Mouse (Mus musculus): ENCODE measurements around the gene Gm3411. TPM values are rescaled to one million over a fixed set of nuclear protein-coding genes. Genes with fewer than 3 reads are reported as not detected.
"Not testable (repeated sequence)": the region's sequence is repeated elsewhere in the genome, so short reads cannot be mapped to it uniquely, and the experiment has no call there.

The Gm3411 gene
- 4.6 and 6.8 TPM in 2 replicates for polyA plus RNA-seq (2014; fragmentation: Nextera tagmentation; extraction: Ambion mirVana)

GRCm38 (mm10) chr14:6286931-6287715 lies at the start of gene Gm3411:
TSS of gene Gm3411 (minus strand) at chr14:6287250.
- WGBS: 2% methylated on average over 32 of the region's 57 CpGs

GRCm38 (mm10) chr14:6304743-6305142 lies 17.7 kb upstream of the Gm3411 start, which contains the start of gene Gm21103:
TSS of gene Gm21103 (minus strand) at chr14:6304843.
- ATAC-seq; H3K27ac ChIP-seq (ENCODE audit: low read depth, low read length); H3K36me3 ChIP-seq (ENCODE audit: control insufficient read depth, insufficient read depth, low read length); H3K27me3 ChIP-seq (replicated peaks; ENCODE audit: control insufficient read depth, insufficient read depth, low read length); H3K4me3 ChIP-seq (ENCODE audit: low read depth, low read length); H3K4me1 ChIP-seq (ENCODE audit: control insufficient read depth, insufficient read depth, low read length); H3K4me2 ChIP-seq (ENCODE audit: low read length); H3K9me3 ChIP-seq (replicated peaks; ENCODE audit: control insufficient read depth, low read length); H3K9ac ChIP-seq (ENCODE audit: low read length); DNase-seq (ENCODE audit: low spot score): not testable (repeated sequence)
- 88% methylated on average over 2 of the region's 2 CpGs for WGBS

More at GRCm38 (mm10) chr14:6286931-6287715, at the start of gene Gm3411:
- not testable (repeated sequence) for H3K9me3 ChIP-seq (replicated peaks; ENCODE audit: control insufficient read depth, low read length); H3K27ac ChIP-seq (ENCODE audit: low read depth, low read length); H3K27me3 ChIP-seq (replicated peaks; ENCODE audit: control insufficient read depth, insufficient read depth, low read length); H3K36me3 ChIP-seq (ENCODE audit: control insufficient read depth, insufficient read depth, low read length); ATAC-seq; H3K4me1 ChIP-seq (ENCODE audit: control insufficient read depth, insufficient read depth, low read length)
- H3K4me3 ChIP-seq (ENCODE audit: low read depth, low read length): peak within 1 kb of the TSS; percentile 45
- H3K9ac ChIP-seq (ENCODE audit: low read length): peak within 1 kb of the TSS; percentile 68
- peak; percentile 41 for DNase-seq (ENCODE audit: low spot score)
- peak within 1 kb of the TSS; percentile 57 for H3K4me2 ChIP-seq (ENCODE audit: low read length)

- WGBS: 81% methylated on average over 1 of the region's 2 CpGs
- not testable (repeated sequence) for H3K4me3 ChIP-seq (ENCODE audit: low read depth, low read length); H3K27ac ChIP-seq (ENCODE audit: low read depth, low read length); H3K9me3 ChIP-seq (replicated peaks; ENCODE audit: control insufficient read depth, low read length); DNase-seq (ENCODE audit: low spot score); ATAC-seq; H3K4me2 ChIP-seq (ENCODE audit: low read length); H3K36me3 ChIP-seq (ENCODE audit: control insufficient read depth, insufficient read depth, low read length); H3K9ac ChIP-seq (ENCODE audit: low read length); H3K27me3 ChIP-seq (replicated peaks; ENCODE audit: control insufficient read depth, insufficient read depth, low read length); H3K4me1 ChIP-seq (ENCODE audit: control insufficient read depth, insufficient read depth, low read length)
Observed at GRCm38 (mm10) chr14:6219192-6219591, 67.9 kb downstream of the Gm3411 start, which contains the start of gene Gm21560. TSS of gene Gm21560 (minus strand) at chr14:6219292.

Other genes starting within 250 kb of the Gm3411 start
- gene Gm6337, start 229.0 kb downstream of the Gm3411 start, polyA plus RNA-seq (2014; fragmentation: Nextera tagmentation; extraction: Ambion mirVana): not detected in 2 replicates
- 2.7 and 4.0 TPM in 2 replicates for gene Gm8206, start 193.3 kb downstream of the Gm3411 start, polyA plus RNA-seq (2014; fragmentation: Nextera tagmentation; extraction: Ambion mirVana)
- gene Gm3468, start 178.6 kb downstream of the Gm3411 start, polyA plus RNA-seq (2014; fragmentation: Nextera tagmentation; extraction: Ambion mirVana): 2.6 and 3.2 TPM in 2 replicates
- gene Gm3476, start 161.4 kb downstream of the Gm3411 start, polyA plus RNA-seq (2014; fragmentation: Nextera tagmentation; extraction: Ambion mirVana): not detected in 2 replicates
- not detected in 2 replicates for gene Gm21560, start 68.0 kb downstream of the Gm3411 start, polyA plus RNA-seq (2014; fragmentation: Nextera tagmentation; extraction: Ambion mirVana)
- not detected in 2 replicates for gene Gm21103, start 17.6 kb upstream of the Gm3411 start, polyA plus RNA-seq (2014; fragmentation: Nextera tagmentation; extraction: Ambion mirVana)
- gene Gm3618, start 56.4 kb upstream of the Gm3411 start, polyA plus RNA-seq (2014; fragmentation: Nextera tagmentation; extraction: Ambion mirVana): not detected in 2 replicates
- gene Gm16440, start 103.1 kb upstream of the Gm3411 start, polyA plus RNA-seq (2014; fragmentation: Nextera tagmentation; extraction: Ambion mirVana): not detected in 2 replicates
- gene Gm3591, start 125.2 kb upstream of the Gm3411 start, polyA plus RNA-seq (2014; fragmentation: Nextera tagmentation; extraction: Ambion mirVana): 3.4 and 5.7 TPM in 2 replicates
- gene Gm3594, start 157.4 kb upstream of the Gm3411 start, polyA plus RNA-seq (2014; fragmentation: Nextera tagmentation; extraction: Ambion mirVana): not detected in 2 replicates